Mouse (Mus musculus) CH12.LX (cell line): ENCODE measurements around the gene Nrxn3. TPM values are rescaled to one million over a fixed set of nuclear protein-coding genes. Genes with fewer than 3 reads are reported as not detected.
A peak's percentile ranks its signal among the peaks of the same experiment; 100 is the strongest.

Experiments used
- DNase-seq: peaks from one replicate; pipeline ENCODE4 v3.0.0-alpha.2; 2013; ENCODE audit errors: extremely low read depth
- H3K27ac ChIP-seq: 2 replicates; pipeline ENCODE4 v1.5.1; 2012; ENCODE audit warnings: low read depth, mild to moderate bottlenecking, control low read depth, moderate library complexity; ENCODE audit not compliant: insufficient read depth
- H3K27me3 ChIP-seq: replicated peaks from 2 replicates; pipeline ENCODE3; 2012; ENCODE audit warnings: inconsistent platforms
- H3K36me3 ChIP-seq, 2 experiments: replicated peaks in 1 of 2; 2 replicates each; pipeline versions ENCODE3 to v1.6.1; 2012; ENCODE audit warnings: inconsistent platforms in 1 of 2, low read length in 1 of 2, mild to moderate bottlenecking in 1 of 2, mixed read lengths in 1 of 2, moderate library complexity in 1 of 2; ENCODE audit not compliant: control insufficient read depth in 1 of 2, insufficient read depth in 1 of 2
- H3K4me1 ChIP-seq, 2 experiments: 2 replicates each; pipeline ENCODE4 v1.6.1; 2012; ENCODE audit warnings: inconsistent platforms in 1 of 2, moderate library complexity in 1 of 2; ENCODE audit not compliant: insufficient read depth in 2 of 2, control insufficient read depth in 1 of 2
- H3K4me2 ChIP-seq: 2 replicates; pipeline ENCODE4 v1.6.1; 2012; ENCODE audit warnings: low read depth, mild to moderate bottlenecking, control low read depth; ENCODE audit not compliant: poor library complexity, insufficient read depth, severe bottlenecking
- H3K4me3 ChIP-seq, 3 experiments: fragments of 150-350 bp in 1 of 3; sonication (generic) in 1 of 3; replicated peaks in 1 of 3; 2 replicates each; pipeline versions ENCODE3 to v1.5.1; 2011 to 2012; ENCODE audit warnings: low read depth in 2 of 3, low read length in 2 of 3, mild to moderate bottlenecking in 2 of 3, moderate library complexity in 2 of 3, control low read depth in 1 of 3, improper control_type of control experiment in 1 of 3, inconsistent platforms in 1 of 3, mixed read lengths in 1 of 3; ENCODE audit not compliant: poor library complexity in 1 of 3
- H3K79me2 ChIP-seq: replicated peaks from 2 replicates; pipeline ENCODE4 v1.6.1; 2012; ENCODE audit warnings: mild to moderate bottlenecking, moderate library complexity; ENCODE audit not compliant: control insufficient read depth, poor library complexity, insufficient read depth, severe bottlenecking; ENCODE audit errors: extremely low read depth
- H3K9ac ChIP-seq: 2 replicates; pipeline ENCODE4 v1.6.1; 2012; ENCODE audit warnings: low read depth, mild to moderate bottlenecking, control low read depth, moderate library complexity; ENCODE audit not compliant: insufficient read depth
- H3K9me3 ChIP-seq: replicated peaks from 2 replicates; pipeline ENCODE3; 2012; ENCODE audit warnings: low read length, inconsistent platforms, mixed read lengths
- BHLHE40 ChIP-seq: IDR thresholded peaks from 2 replicates; pipeline ENCODE4 v1.6.1; 2011; ENCODE audit warnings: mild to moderate bottlenecking, low read depth, low read length, improper control_type of control experiment
- CHD2 ChIP-seq: IDR thresholded peaks from 2 replicates; pipeline ENCODE4 v1.6.1; 2011; ENCODE audit warnings: low read length, improper control_type of control experiment
- CTCF ChIP-seq, 2 experiments: IDR thresholded peaks in 1 of 2; conservative IDR thresholded peaks in 1 of 2; 2 replicates each; pipeline ENCODE4 v1.5.1; 2011 to 2012; ENCODE audit warnings: low read depth in 2 of 2, low read length in 2 of 2, improper control_type of control experiment in 1 of 2, inconsistent platforms in 1 of 2, mild to moderate bottlenecking in 1 of 2, moderate library complexity in 1 of 2
- E2F4 ChIP-seq: IDR thresholded peaks from 2 replicates; pipeline ENCODE4 v1.6.1; 2011; ENCODE audit warnings: low read depth, low read length, improper control_type of control experiment; ENCODE audit not compliant: insufficient replicate concordance
- EP300 ChIP-seq: IDR thresholded peaks from 2 replicates; pipeline ENCODE4 v1.6.1; 2011; ENCODE audit warnings: low read length, improper control_type of control experiment
- HCFC1 ChIP-seq: IDR thresholded peaks from 2 replicates; pipeline ENCODE4 v1.6.1; 2012; ENCODE audit warnings: low read depth, mild to moderate bottlenecking, inconsistent platforms, low read length, improper control_type of control experiment
- IRF4 ChIP-seq: IDR thresholded peaks from 2 replicates; pipeline ENCODE4 v1.6.1; 2014; ENCODE audit warnings: low read depth, mild to moderate bottlenecking, inconsistent platforms, low read length, improper control_type of control experiment
- JUN ChIP-seq: IDR thresholded peaks from 2 replicates; pipeline ENCODE4 v1.6.1; 2011; ENCODE audit warnings: low read depth, mild to moderate bottlenecking, low read length, improper control_type of control experiment, moderate library complexity; ENCODE audit not compliant: insufficient read depth
- MAFK ChIP-seq: IDR thresholded peaks from 2 replicates; pipeline ENCODE4 v1.6.1; 2011; ENCODE audit warnings: low read length, improper control_type of control experiment; ENCODE audit not compliant: insufficient replicate concordance
- MAX ChIP-seq: IDR thresholded peaks from 2 replicates; pipeline ENCODE4 v1.6.1; 2011; ENCODE audit warnings: low read length, improper control_type of control experiment
- MAZ ChIP-seq: IDR thresholded peaks from 2 replicates; pipeline ENCODE4 v1.6.1; 2012; ENCODE audit warnings: low read depth, mild to moderate bottlenecking, inconsistent platforms, low read length, improper control_type of control experiment, moderate library complexity
- MYC ChIP-seq: IDR thresholded peaks from 2 replicates; pipeline ENCODE4 v1.6.1; 2011; ENCODE audit warnings: low read depth, mild to moderate bottlenecking, improper control_type of control experiment, low read length
- NRF1 ChIP-seq: IDR thresholded peaks from 2 replicates; pipeline ENCODE4 v1.6.1; 2014; ENCODE audit warnings: low read depth, mild to moderate bottlenecking, inconsistent platforms, low read length, improper control_type of control experiment, moderate library complexity
- PAX5 ChIP-seq: IDR thresholded peaks from 2 replicates; pipeline ENCODE4 v1.6.1; 2012; ENCODE audit warnings: low read length, inconsistent platforms, mixed read lengths
- POLR2A ChIP-seq: IDR thresholded peaks from 2 replicates; pipeline ENCODE4 v1.6.1; 2011; ENCODE audit warnings: low read depth, mild to moderate bottlenecking, improper control_type of control experiment, low read length
- RAD21 ChIP-seq: IDR thresholded peaks from 2 replicates; pipeline ENCODE4 v1.6.1; 2011; ENCODE audit warnings: low read depth, mild to moderate bottlenecking, low read length, improper control_type of control experiment, moderate library complexity
- SIN3A ChIP-seq: IDR thresholded peaks from 2 replicates; pipeline ENCODE4 v1.6.1; 2012; ENCODE audit warnings: low read length, improper control_type of control experiment, inconsistent platforms
- SMC3 ChIP-seq: IDR thresholded peaks from 2 replicates; pipeline ENCODE4 v1.6.1; 2011; ENCODE audit warnings: low read depth, low read length, improper control_type of control experiment
- TBP ChIP-seq: conservative IDR thresholded peaks from 2 replicates; pipeline ENCODE4 v1.6.1; 2011; ENCODE audit warnings: low read depth, low read length, improper control_type of control experiment
- UBTF ChIP-seq: IDR thresholded peaks from 2 replicates; pipeline ENCODE4 v1.6.1; 2012; ENCODE audit warnings: low read depth, mild to moderate bottlenecking, inconsistent platforms, low read length, improper control_type of control experiment, moderate library complexity
- USF2 ChIP-seq: conservative IDR thresholded peaks from 2 replicates; pipeline ENCODE4 v1.6.1; 2011; ENCODE audit warnings: low read depth, low read length, improper control_type of control experiment
- ZC3H11A ChIP-seq: IDR thresholded peaks from 2 replicates; pipeline ENCODE4 v1.6.1; 2012; ENCODE audit warnings: low read depth, mild to moderate bottlenecking, inconsistent platforms, low read length, improper control_type of control experiment
- ZKSCAN1 ChIP-seq: IDR thresholded peaks from 2 replicates; pipeline ENCODE4 v1.6.1; 2012; ENCODE audit warnings: low read depth, inconsistent platforms, low read length, improper control_type of control experiment, borderline replicate concordance
- ZMIZ1 ChIP-seq: IDR thresholded peaks from 2 replicates; pipeline ENCODE4 v1.6.1; 2012; ENCODE audit warnings: low read depth, mild to moderate bottlenecking, inconsistent platforms, low read length, improper control_type of control experiment
- ZNF384 ChIP-seq: IDR thresholded peaks from 2 replicates; pipeline ENCODE4 v1.6.1; 2012; ENCODE audit warnings: low read depth, low read length, improper control_type of control experiment, inconsistent platforms
- dilution Hi-C: fragments of 300-500 bp; cut with MboI; formaldehyde crosslinking; loops from 2 replicates; pipeline ENCODE4 v1.14.3; 2020; ENCODE audit warnings: low sequenced_read_pairs; ENCODE audit not compliant: extremely low pct_unique_long_range_greater_than_20kb, extremely low pct_ligation_motif_present
- in situ Hi-C: fragments of 300-500 bp; cut with MboI; formaldehyde crosslinking; loops from 3 replicates; pipeline ENCODE4 v1.14.3; 2019; ENCODE audit warnings: low sequenced_read_pairs, low pct_ligation_motif_present, low pct_unique_long_range_greater_than_20kb, mixed read lengths
- polyA plus RNA-seq: library from polyadenylated mRNA; unstranded; fragments of >175 nt; gene quantifications from 2 replicates; pipeline ENCODE4 v1.2.1, GENCODE M21; 2012; ENCODE audit warnings: low read depth; ENCODE audit not compliant: insufficient read length
- total RNA-seq, 2 experiments: library from RNA; depleted of rRNA; stranded (reverse); fragments of 300-350 nt in 1 of 2; fragments of >200 nt in 1 of 2; gene quantifications; 2 replicates each; pipeline ENCODE4 v1.2.3; 2012 to 2014

Gene Nrxn3
- total and polyA plus RNA-seq, 3 experiments, result 0.04 to 0.17 (median 0.09) TPM

- in situ Hi-C loops, result no loop called here
- dilution Hi-C loops, result no loop called here
- no peak overlapping the region for H3K27ac ChIP-seq
- no peak overlapping the region for H3K4me2 ChIP-seq
- no peaks in the 10 kb centered on the region for H3K9me3 ChIP-seq
- peaks cover 0 to 41% of the 10 kb centered on the region in 2 experiments; a peak in 2 of 4 replicates for H3K4me1 ChIP-seq
- H3K27me3 ChIP-seq, result no peaks in the 10 kb centered on the region
- H3K36me3 ChIP-seq, result peaks cover 0 to 2% of the 10 kb centered on the region in 2 experiments
- no peak for TF ChIP-seq ZC3H11A
- TF ChIP-seq BHLHE40, result no peak
- no peak for TF ChIP-seq HCFC1
- no peak for TF ChIP-seq NRF1
- TF ChIP-seq IRF4, result no peak
- TF ChIP-seq UBTF, result no peak
- no peak for TF ChIP-seq ZKSCAN1
- no peak for TF ChIP-seq MAX
- no peak for TF ChIP-seq SIN3A
- TF ChIP-seq JUN, result no peak
- no peak for TF ChIP-seq MAZ
- TF ChIP-seq MYC, result no peak
- no peak for TF ChIP-seq SMC3
- TF ChIP-seq CTCF (conservative IDR thresholded peaks at IDR 0.05 in 1 of 2, IDR thresholded peaks at IDR 0.05 in 1 of 2; ENCODE audit: low read depth in 2 of 2, low read length in 2 of 2), result no peak
- no peak for TF ChIP-seq POLR2A
- TF ChIP-seq E2F4, result no peak
- TF ChIP-seq CHD2, result no peak
- no peak for TF ChIP-seq TBP
- no peak for TF ChIP-seq ZMIZ1
- TF ChIP-seq, all 38 proteins: peak for 0
- Histone ChIP-seq H3K4me3 (no peak overlapping the region), H3K79me2 (no peaks in the 10 kb centered on the region), H3K9ac (no peak overlapping the region)
- DNase-seq, result peak; percentile 24
These were observed 1409.5 kb downstream of the Nrxn3 start for GRCm38 (mm10) chr12:90131927-90132869.

- no peak for TF ChIP-seq MAFK
- TF ChIP-seq UBTF, result no peak
- TF ChIP-seq SMC3, result no peak
- TF ChIP-seq ZNF384, result no peak
- no peak for TF ChIP-seq EP300
- TF ChIP-seq USF2, result no peak
- TF ChIP-seq IRF4, result no peak
- TF ChIP-seq PAX5, result no peak
- no peak for TF ChIP-seq MAZ
- no peak for TF ChIP-seq RAD21
- TF ChIP-seq ZMIZ1, result no peak
- TF ChIP-seq JUN, result no peak
- no peak for TF ChIP-seq CTCF (conservative IDR thresholded peaks at IDR 0.05 in 1 of 2, IDR thresholded peaks at IDR 0.05 in 1 of 2; ENCODE audit: low read depth in 2 of 2, low read length in 2 of 2)
- dilution Hi-C loops, result no loop called here
- H3K9me3 ChIP-seq, result no peaks in the 10 kb centered on the region
- no peak overlapping the region for H3K4me2 ChIP-seq
- no peak overlapping the region for H3K9ac ChIP-seq
- H3K27ac ChIP-seq, result no peak overlapping the region
- H3K27me3 ChIP-seq, result no peaks in the 10 kb centered on the region
- peaks cover 0 to 3% of the 10 kb centered on the region in 2 experiments; a peak in 1 of 4 replicates for H3K4me1 ChIP-seq
- in situ Hi-C loops, result no loop called here
- H3K4me3 ChIP-seq, result no peak overlapping the region
- no peaks in the 10 kb centered on the region for H3K36me3 ChIP-seq
- H3K79me2 ChIP-seq, result no peaks in the 10 kb centered on the region
- DNase-seq, result no peak
These were observed 1419.3 kb downstream of the Nrxn3 start for GRCm38 (mm10) chr12:90142011-90142410.
